9 mouse cellular contexts compared by ENCODE assay signal in the genomic region with DNA sequence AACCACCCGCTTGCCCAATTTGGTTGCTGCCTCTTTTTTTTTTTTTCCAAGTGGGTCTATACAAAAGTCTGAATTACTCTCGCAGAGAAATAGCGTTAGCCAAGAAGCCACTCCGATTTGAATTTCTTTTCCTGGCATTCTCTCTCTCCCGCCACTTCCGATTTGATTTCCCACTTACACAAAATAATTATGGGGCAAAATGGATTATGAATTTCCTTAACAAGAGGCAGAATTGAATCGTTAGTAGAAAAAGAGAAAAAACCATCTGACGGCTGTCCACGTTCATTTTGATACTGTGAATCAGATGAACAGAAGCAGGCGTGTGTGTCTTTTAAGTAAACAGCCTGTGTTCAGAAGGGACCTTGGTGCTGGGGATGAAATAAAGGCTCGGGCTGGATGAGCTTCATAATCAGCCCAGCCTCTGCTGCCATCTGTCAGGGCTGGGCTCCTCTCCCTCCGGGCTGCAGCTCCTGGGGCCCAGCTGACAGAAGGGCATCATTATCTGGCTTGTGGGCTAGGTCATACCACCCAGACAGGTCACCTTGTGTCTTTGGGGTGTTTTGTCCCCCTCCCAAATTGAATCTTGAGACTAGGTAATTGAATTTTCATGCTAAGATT.
DNase-seq lines count a peak whose midpoint lies in the region; ATAC-seq and TF ChIP-seq lines count a peak whose summit lies in the region.
"Had no signal": no experiment of that assay in that cellular context is flagged by ENCODE, and none has a peak within 500 bp of the region (broad histone marks: within the 10 kb centered on the region; RNA-seq: fewer than 3 reads in every experiment).

No protein-coding gene starts in this region.

- TF ChIP-seq EP300 in liver, embryonic 14.5 days (IDR thresholded peaks at IDR 0.05; ENCODE audit: low read depth), result peak; percentile 49

- no peak overlapping the region for H3K4me3 ChIP-seq in neural tube, embryonic 11.5 days (ENCODE audit: low read depth, low read length)
- H3K4me3 ChIP-seq in forebrain, embryonic 11.5 days (ENCODE audit: low read depth, low read length), result no peak overlapping the region
- no peak overlapping the region for H3K4me3 ChIP-seq in liver, embryonic 14.5 days (ENCODE audit: insufficient read depth in 1 of 2, low read depth in 2 of 2, low read length in 2 of 2)
- H3K4me3 ChIP-seq in heart, embryonic 12.5 days, result no peak overlapping the region
- H3K4me3 ChIP-seq: embryonic facial prominence, embryonic 12.5 days had no signal

- no peak for TF ChIP-seq CTCF in liver, embryonic 14.5 days (IDR thresholded peaks at IDR 0.05; ENCODE audit: low read depth)

- 59% methylated on average over 12 of the region's 12 CpGs for WGBS in neural tube, embryonic 11.5 days
- whole genome bisulfite sequencing in forebrain, embryonic 11.5 days, result 54% methylated on average over 12 of the region's 12 CpGs
- WGBS in liver, embryonic 14.5 days (ENCODE audit: insufficient replicate concordance), result 56% methylated on average over 12 of the region's 12 CpGs
- WGBS in heart, embryonic 12.5 days, result 69% methylated on average over 12 of the region's 12 CpGs

- peak; percentile 62 for ATAC-seq in neural tube, embryonic 11.5 days (ENCODE audit: insufficient read depth, low FRiP score, low TSS enrichment)
- 0 out of 2 replicates have a peak, but pooled peaks have one; percentile 58 for ATAC-seq in forebrain, embryonic 11.5 days (replicated peaks; ENCODE audit: low FRiP score)
- peak; percentile 85 for ATAC-seq in liver, embryonic 14.5 days (ENCODE audit: insufficient read depth)
- ATAC-seq in heart, embryonic 12.5 days (ENCODE audit: insufficient number of reproducible peaks, low FRiP score), result no peak

- H3K4me2 ChIP-seq in neural tube, embryonic 11.5 days (ENCODE audit: low read depth), result no peak overlapping the region
- H3K4me2 ChIP-seq in forebrain, embryonic 11.5 days (ENCODE audit: low read depth, low read length, severe bottlenecking), result no peak overlapping the region
- no peak overlapping the region for H3K4me2 ChIP-seq in liver, embryonic 14.5 days (ENCODE audit: low read depth)
- no peak overlapping the region for H3K4me2 ChIP-seq in heart, embryonic 12.5 days
- H3K4me2 ChIP-seq: embryonic facial prominence, embryonic 12.5 days had no signal

- DNase-seq in neural tube, embryonic 11.5 days (ENCODE audit: low spot score), result peak; percentile 65
- DNase-seq in neural tube, embryonic 10.5 days (ENCODE audit: extremely low spot score, low spot score), result no peak
- DNase-seq in forebrain, embryonic 11.5 days (ENCODE audit: low spot score), result no peak
- DNase-seq in liver, embryonic 14.5 days (ENCODE audit: low read depth in 3 of 3, low spot score in 3 of 3), result peak in 1 of 3 experiments; percentile 16
- DNase-seq in telencephalon, adult 2 months (ENCODE audit: low read depth, low spot score), result peak; percentile 32
- no peak for DNase-seq in urinary bladder, adult 18-20 months (ENCODE audit: low spot score in 2 of 2)
- DNase-seq: lung, postnatal 14 days had no signal

- peaks cover 2% of the 10 kb centered on the region; the same call in 1 of the 2 replicates for H3K4me1 ChIP-seq in neural tube, embryonic 11.5 days (ENCODE audit: control insufficient read depth, insufficient read depth, low read length)
- no peaks in the 10 kb centered on the region; the same call in 1 of the 2 replicates for H3K4me1 ChIP-seq in forebrain, embryonic 11.5 days (replicated peaks; ENCODE audit: control insufficient read depth, insufficient read depth, low read length)
- H3K4me1 ChIP-seq in liver, embryonic 14.5 days (replicated peaks; ENCODE audit: control insufficient read depth in 2 of 2, insufficient read depth in 2 of 2, low read length in 1 of 2), result peaks cover 0 to 4% of the 10 kb centered on the region in 2 experiments; a peak in 1 of 4 replicates
- H3K4me1 ChIP-seq in heart, embryonic 12.5 days (replicated peaks), result 0 out of 2 replicates have a peak, but pooled peaks cover 3% of the 10 kb centered on the region
- H3K4me1 ChIP-seq: embryonic facial prominence, embryonic 12.5 days had no signal

- H3K9ac ChIP-seq in neural tube, embryonic 11.5 days (ENCODE audit: low read length), result no peak overlapping the region
- H3K9ac ChIP-seq in forebrain, embryonic 11.5 days (ENCODE audit: low read length), result no peak overlapping the region
- H3K9ac ChIP-seq in liver, embryonic 14.5 days (replicated peaks), result no peak overlapping the region
- no peak overlapping the region for H3K9ac ChIP-seq in heart, embryonic 12.5 days
- H3K9ac ChIP-seq: embryonic facial prominence, embryonic 12.5 days had no signal

- H3K27ac ChIP-seq in neural tube, embryonic 11.5 days (ENCODE audit: low read depth, low read length), result 0 out of 2 replicates have a peak overlapping the region, but pooled peaks have one; percentile 27
- H3K27ac ChIP-seq in forebrain, embryonic 11.5 days (ENCODE audit: low read depth, low read length), result peak overlapping the region; percentile 38; the same call in 1 of the 2 replicates
- H3K27ac ChIP-seq in liver, embryonic 14.5 days, result no peak overlapping the region
- no peak overlapping the region for H3K27ac ChIP-seq in heart, embryonic 12.5 days (ENCODE audit: poor library complexity, severe bottlenecking)
- H3K27ac ChIP-seq: embryonic facial prominence, embryonic 12.5 days had no signal

- no peaks in the 10 kb centered on the region for H3K36me3 ChIP-seq in neural tube, embryonic 11.5 days (ENCODE audit: control insufficient read depth, insufficient read depth, low read length)
- no peaks in the 10 kb centered on the region for H3K36me3 ChIP-seq in forebrain, embryonic 11.5 days (ENCODE audit: control insufficient read depth, insufficient read depth, low read length)
- no peaks in the 10 kb centered on the region for H3K36me3 ChIP-seq in liver, embryonic 14.5 days (replicated peaks; ENCODE audit: control insufficient read depth, insufficient read depth, low read depth)
- no peaks in the 10 kb centered on the region for H3K36me3 ChIP-seq in heart, embryonic 12.5 days
- H3K36me3 ChIP-seq: embryonic facial prominence, embryonic 12.5 days had no signal

- no peaks in the 10 kb centered on the region for H3K27me3 ChIP-seq in neural tube, embryonic 11.5 days (ENCODE audit: control insufficient read depth, insufficient read depth, low read length)
- no peaks in the 10 kb centered on the region for H3K27me3 ChIP-seq in forebrain, embryonic 11.5 days (ENCODE audit: control insufficient read depth, insufficient read depth, low read length)
- H3K27me3 ChIP-seq in liver, embryonic 14.5 days (ENCODE audit: control insufficient read depth, insufficient read depth, low read length), result no peaks in the 10 kb centered on the region
- H3K27me3 ChIP-seq in heart, embryonic 12.5 days (replicated peaks), result no peaks in the 10 kb centered on the region; the same call in 1 of the 2 replicates
- H3K27me3 ChIP-seq: embryonic facial prominence, embryonic 12.5 days had no signal

- H3K9me3 ChIP-seq in neural tube, embryonic 11.5 days (ENCODE audit: control insufficient read depth, low read length), result no peaks in the 10 kb centered on the region
- H3K9me3 ChIP-seq in forebrain, embryonic 11.5 days (ENCODE audit: control insufficient read depth, low read length), result no peaks in the 10 kb centered on the region
- no peaks in the 10 kb centered on the region for H3K9me3 ChIP-seq in liver, embryonic 14.5 days (ENCODE audit: control insufficient read depth, low read length)
- H3K9me3 ChIP-seq in heart, embryonic 12.5 days (replicated peaks), result no peaks in the 10 kb centered on the region
- H3K9me3 ChIP-seq: embryonic facial prominence, embryonic 12.5 days had no signal

Comparison
In these comparisons a context has a peak if more than half of its experiments do, and no peak if none do; other contexts are left out.
1. DNase-seq: peak in neural tube, embryonic 11.5 days (single experiment) and telencephalon, adult 2 months (single experiment); none in neural tube, embryonic 10.5 days (single experiment), forebrain, embryonic 11.5 days (single experiment) and urinary bladder, adult 18-20 months (0 of 2).
2. H3K27ac ChIP-seq: peak in neural tube, embryonic 11.5 days (single experiment) and forebrain, embryonic 11.5 days (single experiment); none in liver, embryonic 14.5 days (single experiment) and heart, embryonic 12.5 days (single experiment).